Mouse (Mus musculus) erythroblast, embryonic 14.5 days (primary cell): ENCODE measurements at regions not wholly inside any gene's neighbourhood (a gene's known extent, or its start where the extent isn't known, plus 50 kb on each side); places are given as distances from the start of the nearest gene placed in this dataset.

Source experiments
- GATA1 ChIP-seq: IDR thresholded peaks from 2 replicates; pipeline ENCODE4 v1.6.1; 2012; ENCODE audit warnings: low read length, inconsistent platforms, mixed read lengths
- TAL1 ChIP-seq: IDR thresholded peaks from 3 replicates; pipeline ENCODE4 v1.6.1; 2012; ENCODE audit warnings: low read length, inconsistent platforms, mixed read lengths

DNA sequence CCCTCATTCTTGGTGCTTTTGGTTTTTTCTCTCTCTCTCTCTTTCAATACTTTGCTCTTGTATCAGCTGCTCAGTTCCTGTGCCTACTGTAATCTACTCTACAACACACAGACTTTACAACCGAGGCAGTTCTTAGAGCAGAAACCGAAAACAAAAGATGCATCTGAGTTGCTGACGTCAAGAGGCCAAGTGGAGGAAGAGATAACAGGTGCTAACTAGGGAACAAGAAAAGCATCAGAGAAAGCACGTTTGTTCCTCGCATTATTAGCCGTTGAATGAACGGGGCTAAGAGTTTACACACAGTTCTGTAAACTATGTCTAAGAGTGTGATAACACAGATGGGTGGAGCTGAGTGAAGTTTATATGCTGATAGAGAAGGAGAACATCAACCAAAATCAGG, 63.9 kb downstream of the Tmem100 start:
- no peak for TF ChIP-seq TAL1
- no peak for TF ChIP-seq GATA1
